Mouse (Mus musculus) cerebellum, adult 2 months (tissue): Measurements from ENCODE around the gene Ctxn1. TPM values are rescaled to one million over a fixed set of nuclear protein-coding genes. Genes with fewer than 3 reads are reported as not detected.

ENCODE experiments used
- DNase-seq, 2 experiments: peaks; one replicate each; pipeline ENCODE4 v3.0.0; 2021
- H3K27ac ChIP-seq: fragments of 200-500 bp; 2 replicates; pipeline ENCODE4 v1.5.1; 2012; ENCODE audit warnings: low read length, control low read depth, inconsistent platforms; ENCODE audit not compliant: insufficient read depth
- H3K27me3 ChIP-seq: fragments of 200-500 bp; 2 replicates; pipeline ENCODE4 v1.6.1; 2012; ENCODE audit warnings: inconsistent platforms, mild to moderate bottlenecking, low read length, moderate library complexity; ENCODE audit not compliant: control insufficient read depth, insufficient read depth
- H3K4me1 ChIP-seq: fragments of 200-500 bp; 2 replicates; pipeline ENCODE4 v1.6.1; 2011; ENCODE audit warnings: low read length; ENCODE audit not compliant: control insufficient read depth, insufficient read depth
- H3K4me3 ChIP-seq: fragments of 200-500 bp; replicated peaks from 2 replicates; pipeline ENCODE3; 2011; ENCODE audit warnings: mild to moderate bottlenecking, low read depth, low read length, control low read depth; ENCODE audit not compliant: insufficient read depth
- CTCF ChIP-seq: fragments of 200-500 bp; IDR thresholded peaks from 2 replicates; pipeline ENCODE4 v1.5.1; 2011; ENCODE audit warnings: low read depth, mild to moderate bottlenecking, control low read depth, low read length, moderate library complexity, borderline replicate concordance; ENCODE audit not compliant: insufficient read depth
- POLR2A ChIP-seq: fragments of 200-500 bp; IDR thresholded peaks from 2 replicates; pipeline ENCODE4 v1.6.1; 2011; ENCODE audit warnings: low read length, control low read depth, borderline replicate concordance; ENCODE audit not compliant: insufficient read depth
- WGBS: fragments of 180-500 bp; shearing (Covaris S2); methylation state at CpG from one replicate; pipeline ENCODE4 v1.1.7; 2018; 5-methylcytosine and 5-hydroxymethylcytosine counted together
- polyA plus RNA-seq: library from polyadenylated mRNA; depleted of rRNA; stranded (reverse); fragments of >200 nt; gene quantifications from 2 replicates; pipeline ENCODE4 v1.2.3, GENCODE M21; 2012; rRNA removed

The Ctxn1 gene
- 21.8 and 24.1 TPM in 2 replicates for polyA plus RNA-seq

DNA sequence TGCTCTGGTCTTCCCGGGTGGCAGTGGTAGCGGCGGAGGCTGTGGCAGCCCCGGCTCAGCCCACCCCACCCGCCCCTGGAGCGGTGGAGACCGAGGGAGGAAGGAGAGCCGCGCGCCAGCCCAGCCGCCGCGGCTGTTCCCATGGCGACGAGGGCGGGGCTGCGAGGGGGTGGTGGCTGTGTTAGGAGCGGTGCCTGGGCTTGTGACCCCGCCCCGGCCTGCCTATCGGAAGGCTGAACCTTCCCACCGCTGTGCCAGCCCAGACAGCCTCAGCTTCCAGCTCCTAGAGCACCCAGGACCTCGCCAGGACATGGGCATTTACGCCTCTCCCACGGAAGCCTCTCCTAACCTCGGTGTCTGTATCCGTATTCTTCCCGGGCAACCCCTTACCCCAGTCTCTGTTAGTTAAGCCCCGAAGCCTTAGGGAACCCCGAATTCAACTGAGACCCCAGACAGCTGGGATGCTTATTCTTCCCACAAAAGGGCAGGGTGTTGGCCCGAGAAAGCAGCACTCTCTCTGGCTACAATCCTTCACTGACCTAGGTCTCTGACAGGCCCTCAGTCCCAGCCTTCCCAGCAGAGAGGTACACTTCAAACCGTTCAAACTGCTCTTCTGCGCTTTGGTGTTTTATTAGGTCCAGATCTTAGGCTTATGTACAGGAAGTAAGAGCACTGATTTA lies at the start of gene Ctxn1:
Ctxn1 (minus strand) TSS at position 150 of the 680 bp plus-strand sequence.
- peak; percentile 70 to 73 for DNase-seq
- no peak within 1 kb of the TSS for H3K27ac ChIP-seq
- no peaks in the 10 kb centered on the region for H3K27me3 ChIP-seq
- peak within 1 kb of the TSS; percentile 18 for H3K4me3 ChIP-seq
- WGBS = 7% methylated on average over 33 of the region's 33 CpGs
- no peak for TF ChIP-seq CTCF
- TF ChIP-seq POLR2A = no peak
- H3K4me1 ChIP-seq = peaks cover 5% of the 10 kb centered on the region; the same call in 1 of the 2 replicates

- no peak for DNase-seq
- no peaks in the 10 kb centered on the region for H3K4me1 ChIP-seq
- H3K4me3 ChIP-seq = no peak overlapping the region
- H3K27ac ChIP-seq = no peak overlapping the region
- no peaks in the 10 kb centered on the region for H3K27me3 ChIP-seq
- TF ChIP-seq CTCF (no peak), POLR2A (no peak)
- WGBS = 92% methylated on average over 2 of the region's 2 CpGs
These were observed 46.8 kb upstream of the Ctxn1 start for GRCm38 (mm10) chr8:4305838-4306237.

GRCm38 (mm10) chr8:4304124-4304547 lies 45.1 kb upstream of the Ctxn1 start:
- Histone ChIP-seq H3K27me3 (no peaks in the 10 kb centered on the region), H3K4me1 (no peaks in the 10 kb centered on the region), H3K4me3 (no peak overlapping the region), H3K27ac (no peak overlapping the region)
- no peak for DNase-seq
- 79% methylated on average over 3 of the region's 3 CpGs for WGBS
- TF ChIP-seq POLR2A = no peak
- TF ChIP-seq CTCF = no peak

DNA sequence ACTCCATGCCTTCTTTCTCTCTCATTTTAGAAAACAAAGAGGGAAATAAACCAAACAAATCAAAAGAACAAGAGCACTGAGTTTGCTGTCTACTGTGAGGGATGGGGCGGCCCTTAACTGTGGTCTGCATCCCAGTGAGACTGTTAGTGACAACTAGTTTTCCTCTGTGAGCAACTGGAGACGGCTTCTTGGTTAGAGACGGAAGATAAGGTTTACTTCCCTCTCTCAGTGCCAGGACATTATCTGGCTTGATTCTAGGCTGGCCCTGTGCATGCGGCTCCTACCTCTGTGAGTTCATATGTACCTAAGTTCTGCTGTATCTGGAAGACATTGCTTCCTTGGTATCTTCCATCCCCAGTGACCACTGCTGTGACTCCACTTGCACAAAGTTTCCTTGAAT lies 38.7 kb upstream of the Ctxn1 start:
- Histone ChIP-seq H3K27me3 (no peaks in the 10 kb centered on the region), H3K27ac (no peak overlapping the region), H3K4me3 (no peak overlapping the region), H3K4me1 (no peaks in the 10 kb centered on the region)
- WGBS = 92% methylated on average over 4 of the region's 4 CpGs
- DNase-seq = no peak
- TF ChIP-seq POLR2A = no peak
- TF ChIP-seq CTCF = no peak

GRCm38 (mm10) chr8:4292738-4293137 lies 33.7 kb upstream of the Ctxn1 start:
- Histone ChIP-seq H3K4me3 (no peak overlapping the region), H3K27me3 (no peaks in the 10 kb centered on the region), H3K27ac (no peak overlapping the region), H3K4me1 (no peaks in the 10 kb centered on the region)
- TF ChIP-seq CTCF = no peak
- TF ChIP-seq POLR2A = no peak
- 77% methylated on average over 5 of the region's 5 CpGs for WGBS
- no peak for DNase-seq

GRCm38 (mm10) chr8:4276111-4276465 lies 17.0 kb upstream of the Ctxn1 start:
- peaks cover 2% of the 10 kb centered on the region; the same call in 1 of the 2 replicates for H3K4me1 ChIP-seq
- no peak for TF ChIP-seq POLR2A
- TF ChIP-seq CTCF = no peak
- 20% methylated on average over 9 of the region's 9 CpGs for WGBS

DNA sequence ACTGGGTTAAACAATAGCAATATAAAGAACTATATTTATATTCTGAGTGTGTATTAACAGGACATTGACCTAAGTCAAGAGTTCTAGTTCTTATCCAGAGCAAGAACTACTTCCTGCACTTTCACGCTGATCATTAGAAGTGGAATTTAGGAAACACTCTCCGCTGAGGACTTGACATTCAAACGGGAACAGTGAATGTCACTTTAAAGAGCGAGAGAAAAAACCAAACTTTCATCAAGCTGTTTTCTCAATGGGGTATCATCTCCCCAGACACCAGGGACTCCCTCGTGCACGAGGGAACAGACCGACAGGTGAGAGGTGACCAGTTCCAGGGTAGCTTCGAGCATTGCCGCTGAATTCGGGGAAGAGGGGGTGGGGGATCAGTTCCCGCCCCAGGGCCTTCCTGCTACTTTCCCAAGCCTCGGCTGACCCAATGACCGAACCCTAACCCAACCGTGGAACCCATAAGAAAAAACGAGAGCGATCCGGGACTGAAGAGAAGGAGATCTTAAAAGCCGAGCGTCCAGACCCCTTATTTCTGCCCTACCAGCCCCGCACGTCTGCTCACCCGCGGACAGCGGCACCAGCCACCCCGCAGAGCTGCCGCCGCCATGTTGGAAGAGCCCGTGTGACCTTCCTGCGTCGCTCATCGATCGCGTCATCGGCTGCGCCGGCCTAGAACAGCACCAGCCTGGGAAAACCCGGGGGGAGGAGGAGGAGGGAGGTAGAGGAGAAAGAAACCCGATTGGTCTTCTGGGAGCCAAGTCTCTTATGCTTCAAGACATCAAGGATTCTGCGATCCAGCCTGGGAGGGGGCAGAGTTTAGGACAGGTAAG lies 16.4 kb upstream of the Ctxn1 start, which contains the start of gene Timm44:
Timm44 (minus strand) TSS at position 639 of the 836 bp plus-strand sequence.
- Histone ChIP-seq H3K27me3 (no peaks in the 10 kb centered on the region), H3K27ac (peak within 1 kb of the TSS; percentile 76), H3K4me3 (peak within 1 kb of the TSS; percentile 86), H3K4me1 (peaks cover 2% of the 10 kb centered on the region; the same call in 1 of the 2 replicates)
- TF ChIP-seq POLR2A = peak; percentile 80; the same call in 1 of the 2 replicates
- TF ChIP-seq CTCF = no peak
- under 1% methylated on average over 39 of the region's 39 CpGs for WGBS
- DNase-seq = peak; percentile 95 to 98

More at GRCm38 (mm10) chr8:4276111-4276465, 17.0 kb upstream of the Ctxn1 start:
- Histone ChIP-seq H3K4me3 (peak overlapping the region; percentile 86), H3K27me3 (no peaks in the 10 kb centered on the region), H3K27ac (peak overlapping the region; percentile 76)
- no peak for DNase-seq

DNA sequence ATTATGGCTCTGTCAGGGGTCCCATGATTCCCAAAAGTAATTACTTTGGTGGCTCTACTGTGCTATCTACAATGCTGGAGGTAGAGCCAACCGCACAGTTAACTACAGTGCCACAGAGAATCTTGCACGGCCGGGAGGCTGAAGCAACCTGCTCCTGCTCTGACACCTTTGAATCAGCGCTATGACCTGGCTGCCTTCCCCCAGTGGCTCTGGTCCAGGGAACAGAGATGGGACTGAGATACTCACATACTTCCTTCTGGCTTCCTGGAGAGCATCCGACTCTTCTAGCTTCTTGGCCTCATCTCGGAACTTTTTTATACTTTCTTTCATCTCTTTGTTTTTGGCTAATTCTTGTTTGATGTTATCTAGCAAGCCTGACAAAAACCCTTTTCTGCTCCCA lies 10.5 kb upstream of the Ctxn1 start:
- H3K27me3 ChIP-seq = no peaks in the 10 kb centered on the region
- 31% methylated on average over 6 of the region's 6 CpGs for WGBS
- no peak for TF ChIP-seq CTCF
- no peak for TF ChIP-seq POLR2A
- H3K27ac ChIP-seq = no peak overlapping the region
- no peak overlapping the region for H3K4me3 ChIP-seq
- H3K4me1 ChIP-seq = peaks cover under 1% of the 10 kb centered on the region; the same call in 1 of the 2 replicates
- no peak for DNase-seq
